Mouse (Mus musculus): ENCODE data around the gene Ccdc171.

Gene Ccdc171

GRCm38 (mm10) chr4:83794930-83795459, 269.6 kb downstream of the Ccdc171 start:
- DNase-seq (ENCODE audit: low spot score in 2 of 2), result no peak

- no peak for DNase-seq (ENCODE audit: low spot score in 2 of 2)
Observed at GRCm38 (mm10) chr4:83797976-83798375, 272.6 kb downstream of the Ccdc171 start.

DNA sequence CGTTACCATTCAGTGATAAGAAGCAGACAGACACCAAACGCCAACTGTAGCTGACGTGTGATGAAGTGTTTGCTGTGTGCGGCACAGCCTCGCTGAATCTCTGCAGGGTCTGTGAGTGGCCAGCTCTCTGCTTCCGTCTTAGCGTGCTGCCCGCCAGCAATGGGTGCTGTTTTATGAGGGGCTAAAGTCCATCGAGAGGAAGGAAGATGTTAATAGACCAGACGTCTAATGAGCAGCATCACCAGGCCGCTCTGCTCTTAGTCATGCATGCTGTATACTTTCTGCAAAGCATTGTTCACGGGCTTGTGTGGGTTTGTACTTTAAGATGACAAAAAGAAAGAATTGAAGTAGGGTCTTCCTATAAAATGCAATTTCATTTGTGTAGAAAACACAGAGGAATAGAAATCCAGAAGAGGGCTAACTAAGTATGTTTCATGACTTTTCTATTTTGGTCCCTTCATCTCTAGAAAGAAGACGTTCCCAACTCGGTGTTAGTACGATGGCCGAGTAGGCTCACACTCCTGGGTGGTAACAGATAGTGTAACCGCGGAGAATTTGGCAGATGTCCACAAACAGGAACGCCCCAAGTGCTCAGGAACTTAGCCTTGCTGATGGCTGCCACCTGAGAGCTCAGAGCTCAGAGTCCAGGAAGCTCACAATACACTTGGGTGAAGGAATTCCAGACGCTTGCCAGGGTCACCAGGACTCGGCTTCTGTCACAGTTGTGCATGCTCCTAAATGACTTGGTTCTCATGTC, 273.5 kb downstream of the Ccdc171 start:
- no peak for DNase-seq (ENCODE audit: low spot score in 2 of 2)

DNA sequence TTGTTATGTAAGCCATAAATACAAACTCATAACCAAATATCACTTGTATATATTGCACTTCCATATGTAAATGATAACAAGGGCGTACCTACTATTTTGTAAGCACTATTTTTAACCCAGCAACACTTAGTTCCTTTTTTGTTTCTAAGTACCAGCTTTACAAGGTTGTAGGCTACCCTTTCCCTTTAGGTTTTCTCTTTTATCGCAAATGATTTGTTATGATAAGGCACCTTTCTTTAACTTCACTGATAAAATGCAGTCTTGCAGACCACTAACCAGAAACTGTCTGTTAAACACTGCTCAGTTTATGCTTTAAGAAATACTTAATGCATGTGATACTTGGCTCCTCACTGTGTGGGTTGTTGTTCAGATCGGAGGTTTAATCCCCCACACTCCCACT, 275.1 kb downstream of the Ccdc171 start:
- DNase-seq (ENCODE audit: low spot score in 2 of 2), result no peak

- DNase-seq (ENCODE audit: low spot score in 2 of 2), result no peak
Observed at GRCm38 (mm10) chr4:83816925-83817324, 291.6 kb downstream of the Ccdc171 start.

DNA sequence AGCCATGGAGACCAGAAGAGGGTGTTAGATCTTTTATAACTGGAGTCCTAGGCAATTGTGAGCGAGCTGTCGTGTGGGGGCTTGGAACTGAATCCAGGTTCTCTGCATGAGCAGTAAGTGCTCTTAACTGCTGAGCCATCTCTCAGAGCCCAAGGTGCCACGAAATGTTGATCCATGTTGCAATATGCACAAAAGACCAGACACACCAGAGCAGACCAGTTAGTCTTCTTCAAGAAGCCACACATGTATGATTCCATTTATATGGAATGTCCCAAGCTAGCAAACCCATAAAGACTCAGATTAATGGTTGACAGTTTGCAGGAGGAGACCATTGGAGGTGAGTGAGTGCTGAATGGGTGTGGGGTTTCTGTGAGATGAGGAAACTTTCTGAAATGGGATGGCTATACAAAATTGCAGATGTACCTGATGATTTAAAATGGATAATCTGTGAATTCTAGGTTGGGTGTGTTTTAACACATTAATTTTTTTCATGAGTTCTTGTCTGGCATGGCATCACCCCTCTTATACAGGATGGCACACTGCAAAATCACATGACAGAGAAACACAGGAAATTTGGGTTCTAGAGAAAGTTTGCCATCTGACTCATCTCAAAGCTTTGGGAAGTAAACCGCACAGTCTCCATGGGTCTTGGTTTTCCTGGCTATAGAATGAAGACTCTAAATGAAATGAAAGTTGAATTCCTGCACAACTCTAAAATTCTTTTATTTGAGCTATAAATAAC, 304.5 kb downstream of the Ccdc171 start:
- no peak for DNase-seq (ENCODE audit: low spot score in 2 of 2)

- DNase-seq (ENCODE audit: low spot score in 2 of 2), result no peak
Observed at GRCm38 (mm10) chr4:83830891-83831880, 305.8 kb downstream of the Ccdc171 start.

DNA sequence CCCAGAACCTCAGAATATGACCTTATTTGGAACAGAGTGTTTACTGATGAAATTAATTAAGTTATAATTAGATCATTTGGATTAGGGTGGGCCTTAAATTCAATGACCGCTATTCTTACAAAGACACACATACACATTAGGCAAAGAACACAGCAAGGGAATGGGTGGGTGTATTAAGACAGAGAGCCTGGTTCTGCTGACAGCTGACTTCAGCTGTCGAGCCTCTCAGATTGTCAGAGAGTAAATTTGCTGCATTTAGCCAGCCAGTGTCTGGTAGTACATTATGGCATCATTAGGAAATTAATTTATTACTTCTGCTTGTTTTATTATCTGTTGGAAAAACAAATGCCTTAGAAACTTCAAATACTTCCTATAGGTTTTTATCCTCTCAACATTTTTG, 313.7 kb downstream of the Ccdc171 start:
- DNase-seq (ENCODE audit: low spot score in 2 of 2), result no peak

- DNase-seq (ENCODE audit: low spot score in 2 of 2), result no peak
Observed at GRCm38 (mm10) chr4:83846304-83846703, 321.0 kb downstream of the Ccdc171 start.

DNA sequence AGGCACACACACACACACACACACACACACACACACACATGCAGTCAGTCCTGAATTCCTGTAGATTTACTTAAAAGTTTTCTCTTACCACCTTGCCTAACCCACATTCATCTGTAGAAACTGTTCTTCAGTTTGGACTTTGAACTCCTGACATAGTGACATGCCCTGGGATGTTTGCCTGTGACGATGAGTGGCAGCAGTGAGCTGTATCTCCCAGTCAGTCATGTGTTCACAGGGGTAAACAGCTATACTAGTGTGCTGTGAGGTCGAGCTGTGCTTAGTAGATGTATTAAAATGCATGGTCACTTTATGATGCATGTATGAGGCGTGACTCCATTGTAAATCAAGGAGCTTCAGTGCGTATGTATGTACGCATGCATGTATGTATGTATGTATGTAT, 328.5 kb downstream of the Ccdc171 start:
- no peak for DNase-seq (ENCODE audit: low spot score in 2 of 2)

- DNase-seq (ENCODE audit: low spot score in 2 of 2), result no peak
Observed at GRCm38 (mm10) chr4:83861706-83862105, 336.4 kb downstream of the Ccdc171 start.

GRCm38 (mm10) chr4:83862295-83862694, 336.9 kb downstream of the Ccdc171 start:
- no peak for DNase-seq (ENCODE audit: low spot score in 2 of 2)

GRCm38 (mm10) chr4:83876600-83876999, 351.3 kb downstream of the Ccdc171 start:
- no peak for DNase-seq (ENCODE audit: low spot score in 2 of 2)

GRCm38 (mm10) chr4:83878236-83878635, 352.9 kb downstream of the Ccdc171 start:
- DNase-seq (ENCODE audit: low spot score in 2 of 2), result no peak

GRCm38 (mm10) chr4:83888459-83889054, 363.2 kb downstream of the Ccdc171 start:
- no peak for DNase-seq (ENCODE audit: low spot score in 2 of 2)

DNA sequence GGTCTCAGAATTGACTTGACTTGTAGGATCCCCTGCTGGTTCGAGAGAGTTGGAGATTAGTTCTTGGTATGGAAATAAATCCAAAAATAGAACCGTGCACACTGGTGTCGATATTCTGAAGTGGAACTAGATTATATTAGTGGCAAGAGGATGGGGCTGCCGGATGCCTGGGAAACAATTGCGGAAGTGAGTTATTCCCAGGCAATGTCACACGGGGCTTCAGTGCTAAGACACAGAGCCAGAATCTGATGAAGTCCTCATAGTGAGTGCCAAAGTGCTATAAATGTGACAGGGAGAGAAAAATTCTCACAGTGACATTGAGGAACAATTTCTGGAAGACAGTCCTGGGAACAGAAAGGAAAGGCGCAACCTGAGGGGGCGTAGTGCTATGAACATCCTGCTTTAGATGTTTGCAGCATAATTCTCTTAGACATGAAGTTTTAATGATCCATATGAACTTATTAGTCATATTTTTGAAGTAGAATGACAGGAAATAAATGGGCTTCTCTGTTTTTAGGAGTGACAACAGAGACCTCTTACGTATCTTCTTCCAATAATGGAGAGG, 376.8 kb downstream of the Ccdc171 start:
- no peak for DNase-seq (ENCODE audit: low spot score in 2 of 2)
